Mouse (Mus musculus) gastrocnemius, postnatal 4 days (tissue): ENCODE data around the gene Usp8. TPM values are rescaled to one million over a fixed set of nuclear protein-coding genes. Genes with fewer than 3 reads are reported as not detected.

Experiments used
- DNase-seq, 2 experiments: peaks; one replicate each; pipeline ENCODE4 v3.0.0; 2021 to 2022; ENCODE audit warnings: low spot score in 2 of 2, mixed read lengths in 2 of 2
- total RNA-seq, 2 experiments: library from RNA; stranded (reverse); gene quantifications; 2 replicates each; pipeline ENCODE4 v1.2.3; 2021

Gene Usp8
- total RNA-seq, 2 experiments from 2014 or later: 27.6 to 30.6 TPM

GRCm38 (mm10) chr2:126735339-126736073, 28.4 kb downstream of the Usp8 start:
- DNase-seq: no peak

DNA sequence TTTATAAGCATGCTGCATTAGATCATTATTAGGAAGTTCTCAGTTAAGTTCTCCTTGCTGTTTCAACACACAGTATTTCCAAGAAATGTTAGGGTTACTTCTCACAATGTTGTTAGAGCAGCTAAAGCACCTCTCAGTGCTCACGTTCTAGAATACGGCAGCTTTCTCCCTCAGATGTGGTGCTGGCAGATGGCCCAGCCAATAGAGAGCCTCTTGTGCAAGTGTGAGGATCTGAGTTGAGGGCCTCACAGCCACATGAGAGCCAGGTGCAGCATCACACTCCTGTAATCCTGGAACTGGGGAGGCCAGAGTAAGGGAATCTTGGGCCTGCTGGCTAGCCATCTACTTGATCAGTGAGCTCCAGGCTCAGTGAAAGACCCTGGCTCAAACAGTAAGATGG, 33.2 kb downstream of the Usp8 start:
- DNase-seq: no peak

GRCm38 (mm10) chr2:126743389-126743788, 36.3 kb downstream of the Usp8 start:
- DNase-seq: no peak

GRCm38 (mm10) chr2:126755664-126756063, 48.5 kb downstream of the Usp8 start:
- no peak for DNase-seq

GRCm38 (mm10) chr2:126759351-126759750, 52.2 kb downstream of the Usp8 start:
- no peak for DNase-seq

DNA sequence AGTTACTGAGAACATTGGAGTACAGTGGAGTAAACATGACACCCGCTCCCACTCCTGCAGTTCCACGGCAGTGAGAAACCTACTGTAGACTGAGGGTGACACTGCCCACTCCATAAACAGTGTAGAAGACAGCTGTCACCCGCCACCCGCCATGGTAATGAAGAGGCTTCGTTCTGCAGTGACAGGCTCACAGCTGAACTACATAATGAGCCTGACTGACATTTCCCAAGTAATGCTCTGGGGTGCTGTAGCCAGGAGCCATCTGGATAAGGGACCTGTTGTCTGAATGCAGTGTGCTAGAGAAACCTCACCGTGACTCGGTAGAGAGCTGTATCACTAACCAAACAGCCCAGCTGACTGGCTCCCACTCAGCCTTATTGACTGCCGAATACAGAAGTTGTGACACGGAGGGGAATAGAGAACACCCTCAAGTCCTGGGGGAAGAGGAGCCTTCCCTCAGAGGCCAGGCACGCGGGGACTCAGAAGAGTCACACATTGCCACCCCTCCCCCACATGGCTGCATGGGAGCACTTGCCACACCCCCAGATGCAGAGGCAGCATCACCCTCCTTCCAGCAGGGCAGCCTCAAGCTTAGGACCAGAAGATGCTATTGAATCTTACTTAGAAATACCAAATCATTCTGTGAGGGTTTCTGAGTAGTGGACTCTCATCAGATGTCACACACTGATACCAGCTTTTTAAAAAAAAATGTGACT, 58.9 kb downstream of the Usp8 start:
- DNase-seq: no peak

GRCm38 (mm10) chr2:126767599-126767998, 60.5 kb downstream of the Usp8 start:
- no peak for DNase-seq

GRCm38 (mm10) chr2:126768194-126768593, 61.1 kb downstream of the Usp8 start:
- DNase-seq: no peak

- DNase-seq: no peak
Measured at GRCm38 (mm10) chr2:126769431-126770181, 62.5 kb downstream of the Usp8 start.

- DNase-seq: no peak
Measured at GRCm38 (mm10) chr2:126772217-126772616, 65.1 kb downstream of the Usp8 start.

DNA sequence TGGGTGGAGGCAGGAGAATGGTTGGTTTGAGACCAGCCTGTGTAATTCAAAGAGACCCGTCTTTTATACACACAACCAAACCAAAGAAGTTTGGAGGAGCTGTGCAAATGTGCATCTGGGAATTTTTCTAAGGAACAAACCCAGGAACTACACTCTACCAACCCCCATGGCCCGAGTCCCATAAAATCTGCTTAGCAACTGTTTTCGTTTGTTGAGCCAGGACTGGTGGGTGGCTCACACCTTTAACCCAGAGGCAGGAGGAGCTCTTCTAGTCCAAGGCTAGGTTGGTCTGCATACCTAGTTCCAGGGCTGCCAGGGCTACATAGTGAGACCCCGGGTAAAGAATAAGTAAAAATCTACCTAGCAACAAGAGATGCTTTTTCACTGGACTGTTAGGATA, 68.8 kb downstream of the Usp8 start:
- DNase-seq: no peak

GRCm38 (mm10) chr2:126776416-126776815, 69.3 kb downstream of the Usp8 start:
- no peak for DNase-seq

GRCm38 (mm10) chr2:126778806-126779205, 71.7 kb downstream of the Usp8 start:
- no peak for DNase-seq

DNA sequence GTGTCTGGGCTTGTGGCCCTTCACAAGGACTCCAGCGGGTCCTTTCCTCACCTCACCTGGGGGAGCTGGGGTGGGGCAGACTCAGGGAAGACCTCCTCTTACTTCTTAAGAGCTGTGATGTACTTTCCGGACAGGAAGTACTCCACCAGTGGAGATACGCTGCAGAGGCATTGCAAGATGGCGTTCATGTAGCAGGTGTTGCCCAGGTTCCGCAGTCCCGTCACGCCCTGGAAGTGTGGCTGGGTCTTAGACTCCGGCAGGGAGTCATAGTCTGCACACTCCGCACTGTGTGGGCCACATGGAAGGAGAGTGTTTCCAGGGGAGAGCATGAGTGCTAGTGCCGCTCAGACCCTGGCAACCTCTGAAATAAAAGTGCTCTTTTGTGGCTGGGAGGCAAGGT, 73.2 kb downstream of the Usp8 start:
- no peak for DNase-seq

GRCm38 (mm10) chr2:126781478-126781877, 74.3 kb downstream of the Usp8 start:
- DNase-seq: no peak

DNA sequence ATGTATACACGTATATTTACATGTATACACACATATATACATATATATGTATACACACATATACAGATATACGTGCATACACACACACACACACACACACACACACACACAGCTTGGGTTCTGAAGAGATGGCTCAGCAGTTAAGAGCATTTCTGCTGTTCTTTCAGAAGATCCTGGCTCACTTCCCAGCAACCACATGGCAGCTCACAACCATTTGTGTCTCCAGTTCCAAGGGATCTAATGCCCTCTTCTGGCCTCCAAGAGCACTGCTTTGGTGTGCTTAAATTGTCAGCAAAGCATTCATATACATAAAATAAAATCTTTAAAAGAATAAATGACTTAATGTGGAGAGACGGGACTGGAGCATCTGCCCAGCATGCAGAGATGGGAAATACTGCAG, 75.3 kb downstream of the Usp8 start:
- peak; percentile 37 to 70 for DNase-seq

DNA sequence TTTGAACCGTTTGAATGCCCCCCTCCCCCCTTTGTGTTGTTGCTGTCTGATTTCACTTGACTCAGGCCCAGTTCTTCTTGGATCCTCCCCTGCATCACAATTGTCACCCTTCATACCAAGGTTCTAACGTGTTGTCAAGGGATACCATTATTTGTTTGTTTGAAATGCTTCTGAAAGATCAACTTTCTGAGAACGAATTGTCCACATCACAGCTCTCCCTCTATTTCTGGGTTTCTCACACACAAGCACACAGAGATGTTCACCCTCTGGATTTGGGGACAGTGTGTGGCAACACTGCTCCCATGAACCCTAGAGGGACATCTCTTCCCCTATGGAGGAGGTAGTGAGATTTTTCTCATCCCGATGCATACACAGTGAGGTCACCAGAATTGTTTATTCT, 76.2 kb downstream of the Usp8 start, which contains the start of gene Usp50:
Gene Usp50 (minus strand): TSS at position 101 of the 400 bp plus-strand sequence.
- no peak for DNase-seq

- DNase-seq: no peak
Measured at GRCm38 (mm10) chr2:126787721-126788342, 80.7 kb downstream of the Usp8 start.

DNA sequence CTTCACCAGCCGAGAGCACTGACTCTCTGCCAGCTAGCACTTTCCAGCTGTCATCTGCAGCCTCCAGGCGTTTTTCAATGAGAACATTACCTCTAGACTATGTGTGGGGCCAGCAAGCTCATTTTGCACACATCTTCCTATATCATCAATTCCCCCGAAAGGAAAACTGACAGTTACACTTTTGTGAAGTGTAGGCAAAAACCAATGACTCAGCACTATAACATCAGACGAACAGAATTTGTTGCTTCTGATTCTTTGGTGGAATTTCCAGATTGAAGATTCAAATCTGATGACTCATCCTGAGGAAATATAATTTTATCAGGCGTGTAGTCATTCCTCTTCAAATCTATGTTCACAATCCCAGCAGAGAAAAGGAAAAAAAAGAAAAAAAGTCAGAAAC, 85.5 kb downstream of the Usp8 start:
- DNase-seq: no peak

GRCm38 (mm10) chr2:126795708-126796107, 88.6 kb downstream of the Usp8 start:
- DNase-seq: no peak

DNA sequence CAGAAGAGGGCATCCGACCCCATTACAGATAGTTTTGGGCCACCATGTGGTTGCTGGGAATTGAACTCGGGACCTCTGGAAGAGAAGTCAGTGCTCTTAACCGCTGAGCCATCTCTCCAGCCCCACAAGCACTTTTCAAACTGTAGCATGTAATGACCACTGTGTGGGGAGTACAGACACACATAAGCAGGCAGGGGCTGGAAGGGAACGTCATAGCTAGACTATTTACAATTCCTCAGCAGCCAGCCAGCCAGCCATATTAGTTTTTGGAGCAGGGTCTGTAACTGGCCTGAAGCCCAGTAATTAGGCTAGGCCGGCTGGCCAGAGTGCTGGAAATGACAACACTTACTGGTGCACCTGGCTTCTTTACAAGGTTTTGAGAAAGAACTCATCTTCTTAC, 91.3 kb downstream of the Usp8 start:
- DNase-seq: no peak
